Mouse (Mus musculus) large intestine, adult 2 months (tissue): ENCODE data around the gene Psen2. TPM values are rescaled to one million over a fixed set of nuclear protein-coding genes. Genes with fewer than 3 reads are reported as not detected.

Source experiments
- DNase-seq: peaks from one replicate; pipeline ENCODE4 v3.0.0-alpha.2; 2012; ENCODE audit warnings: low read depth, low spot score
- WGBS: fragments of 180-500 bp; shearing (Covaris S2); methylation state at CpG from one replicate; pipeline ENCODE4 v1.1.7; 2018; 5-methylcytosine and 5-hydroxymethylcytosine counted together
- polyA plus RNA-seq: library from polyadenylated mRNA; depleted of rRNA; stranded (reverse); fragments of >200 nt; gene quantifications from 2 replicates; pipeline ENCODE4 v1.2.3, GENCODE M21; 2012

Gene Psen2
- polyA plus RNA-seq, 1 experiment: 32.6 TPM

GRCm38 (mm10) chr1:180210781-180211271 lies 52.4 kb downstream of the Psen2 start:
- DNase-seq: no peak

GRCm38 (mm10) chr1:180210031-180210432 lies 53.2 kb downstream of the Psen2 start:
- DNase-seq: no peak
- 33% methylated on average over 4 of the region's 4 CpGs for WGBS

More at GRCm38 (mm10) chr1:180210781-180211271, 52.4 kb downstream of the Psen2 start:
- WGBS: 34% methylated on average over 9 of the region's 9 CpGs

GRCm38 (mm10) chr1:180208370-180208769 lies 54.9 kb downstream of the Psen2 start:
- no peak for DNase-seq
- WGBS: 87% methylated on average over 3 of the region's 3 CpGs

- DNase-seq: no peak
- 38% methylated on average over 5 of the region's 5 CpGs for WGBS
These were observed 62.5 kb downstream of the Psen2 start for GRCm38 (mm10) chr1:180200722-180201121.

- 72% methylated on average over 4 of the region's 4 CpGs for WGBS
These were observed 63.6 kb downstream of the Psen2 start for GRCm38 (mm10) chr1:180199715-180200050.

GRCm38 (mm10) chr1:180198959-180199714 lies 64.1 kb downstream of the Psen2 start, which contains the start of gene Coq8a:
Coq8a (minus strand) TSS chr1:180199602.
- DNase-seq: no peak
- 73% methylated on average over 4 of the region's 4 CpGs for WGBS

More at GRCm38 (mm10) chr1:180199715-180200050, 63.6 kb downstream of the Psen2 start:
- no peak for DNase-seq

- no peak for DNase-seq
- WGBS: 82% methylated on average over 3 of the region's 3 CpGs
These were observed 65.3 kb downstream of the Psen2 start for GRCm38 (mm10) chr1:180197956-180198355.

GRCm38 (mm10) chr1:180196508-180196907 lies 66.7 kb downstream of the Psen2 start:
- WGBS: 91% methylated on average over 9 of the region's 9 CpGs
- DNase-seq: no peak

- WGBS: under 1% methylated on average over 57 of the region's 57 CpGs
- DNase-seq: peak; percentile 97
These were observed 67.4 kb downstream of the Psen2 start for GRCm38 (mm10) chr1:180195703-180196381.

- no peak for DNase-seq
- WGBS: 4% methylated on average over 9 of the region's 9 CpGs
These were observed 68.3 kb downstream of the Psen2 start for GRCm38 (mm10) chr1:180194781-180195471.

- 32% methylated on average over 9 of the region's 9 CpGs for WGBS
- no peak for DNase-seq
These were observed 69.2 kb downstream of the Psen2 start for GRCm38 (mm10) chr1:180194048-180194447.

GRCm38 (mm10) chr1:180193391-180193935 lies 69.8 kb downstream of the Psen2 start:
- DNase-seq: no peak
- WGBS: 27% methylated on average over 8 of the region's 8 CpGs

GRCm38 (mm10) chr1:180192866-180193265 lies 70.4 kb downstream of the Psen2 start:
- WGBS: 24% methylated on average over 4 of the region's 4 CpGs

GRCm38 (mm10) chr1:180191651-180192220 lies 71.5 kb downstream of the Psen2 start:
- no peak for DNase-seq
- WGBS: 42% methylated on average over 7 of the region's 7 CpGs

More at GRCm38 (mm10) chr1:180192866-180193265, 70.4 kb downstream of the Psen2 start:
- no peak for DNase-seq

GRCm38 (mm10) chr1:180191112-180191511 lies 72.1 kb downstream of the Psen2 start:
- 45% methylated on average over 8 of the region's 8 CpGs for WGBS
- DNase-seq: no peak

- WGBS: 85% methylated on average over 4 of the region's 4 CpGs
- DNase-seq: no peak
These were observed 74.3 kb downstream of the Psen2 start for GRCm38 (mm10) chr1:180188951-180189350.

GRCm38 (mm10) chr1:180186371-180186770 lies 76.9 kb downstream of the Psen2 start:
- DNase-seq: no peak
- WGBS: 34% methylated on average over 3 of the region's 3 CpGs

GRCm38 (mm10) chr1:180185877-180186276 lies 77.4 kb downstream of the Psen2 start:
- 45% methylated on average over 5 of the region's 5 CpGs for WGBS
- no peak for DNase-seq

- 25% methylated on average over 7 of the region's 7 CpGs for WGBS
- no peak for DNase-seq
These were observed 78.5 kb downstream of the Psen2 start for GRCm38 (mm10) chr1:180184768-180185167.
